Comparison of ENCODE assay signal across 24 mouse cellular contexts in the genomic region with DNA sequence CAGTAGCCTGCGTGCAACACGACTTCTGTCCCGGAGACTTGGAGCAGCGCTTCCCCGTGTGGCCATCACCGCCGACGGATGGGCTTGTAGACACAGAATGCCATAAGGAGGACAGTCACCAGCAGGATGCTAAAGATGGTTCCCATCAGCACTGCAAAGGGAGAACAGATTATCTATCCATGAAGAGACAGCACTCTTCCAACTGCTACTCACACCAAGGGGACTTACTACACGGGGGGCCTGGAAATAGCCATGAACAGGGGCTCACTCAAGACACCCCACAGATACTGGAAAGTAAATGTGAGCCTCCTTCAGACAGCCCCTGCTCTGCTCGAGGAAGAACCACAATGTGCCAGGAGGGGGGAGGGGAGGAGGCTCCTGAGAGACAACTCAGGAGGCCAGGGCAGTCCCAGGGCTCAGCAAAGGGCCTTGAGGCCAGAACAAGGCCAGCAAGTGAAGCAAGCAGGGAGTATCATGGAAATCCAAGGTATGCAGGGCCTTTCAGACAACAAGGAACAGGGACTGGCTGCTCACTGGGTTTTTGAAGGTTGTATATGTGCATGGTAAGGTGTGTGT. TPM values are rescaled to one million over a fixed set of nuclear protein-coding genes. Genes with fewer than 3 reads are reported as not detected.
DNase-seq lines count a peak whose midpoint lies in the region; ATAC-seq lines count a peak whose summit lies in the region.
"Had no signal": no experiment of that assay in that cellular context is flagged by ENCODE, and none has a peak within 500 bp of the region (broad histone marks: within the 10 kb centered on the region; RNA-seq: fewer than 3 reads in every experiment).

No protein-coding gene starts in this region.

- DNase-seq in heart, adult 11 months = peak; percentile 78
- no peak for DNase-seq in heart, postnatal 25 days (ENCODE audit: low spot score)
- peak; percentile 58 for DNase-seq in adipocyte (ENCODE audit: low spot score)
- no peak for DNase-seq in liver, embryonic 13.5 days
- no peak for DNase-seq in embryo, embryonic 11 days
- DNase-seq: cerebellum, postnatal 36 days; gastrocnemius, postnatal 10 days; heart, postnatal 4 days; lung, postnatal 10 days; right cerebral cortex, adult 18-20 months; thymus, postnatal 25 days had no signal

- WGBS in liver, embryonic 13.5 days (ENCODE audit: insufficient replicate concordance) = 70% methylated on average over 10 of the region's 10 CpGs

- no peak overlapping the region for H3K9ac ChIP-seq in liver, embryonic 13.5 days
- H3K9ac ChIP-seq: limb, embryonic 15.5 days; midbrain, embryonic 13.5 days; neural tube, embryonic 13.5 days; stomach, embryonic 15.5 days had no signal

- peak overlapping the region; percentile 65 for H3K27ac ChIP-seq in liver, embryonic 13.5 days
- H3K27ac ChIP-seq: forebrain, embryonic 10.5 days; limb, embryonic 15.5 days; midbrain, embryonic 13.5 days; neural tube, embryonic 13.5 days; stomach, embryonic 15.5 days had no signal

- H3K4me2 ChIP-seq in liver, embryonic 13.5 days = no peak overlapping the region
- H3K4me2 ChIP-seq: limb, embryonic 15.5 days; midbrain, embryonic 13.5 days; neural tube, embryonic 13.5 days; stomach, embryonic 15.5 days had no signal

- intact Hi-C loops in heart, postnatal 25 days (cut with DNase I) = loop anchor here (5.0 kb wide), 1 partner anchor 102 kb away; a partner anchor contains a TSS

- no peaks in the 10 kb centered on the region for H3K27me3 ChIP-seq in megakaryocyte, embryonic 14.5 days (replicated peaks)
- H3K27me3 ChIP-seq in liver, embryonic 13.5 days = no peaks in the 10 kb centered on the region
- H3K27me3 ChIP-seq: limb, embryonic 15.5 days; midbrain, embryonic 13.5 days; neural tube, embryonic 13.5 days; stomach, embryonic 15.5 days had no signal

- H3K9me3 ChIP-seq in megakaryocyte, embryonic 14.5 days = no peaks in the 10 kb centered on the region
- H3K9me3 ChIP-seq in liver, embryonic 13.5 days (replicated peaks) = no peaks in the 10 kb centered on the region
- H3K9me3 ChIP-seq: forebrain, embryonic 10.5 days; limb, embryonic 15.5 days; midbrain, embryonic 13.5 days; neural tube, embryonic 13.5 days; stomach, embryonic 15.5 days had no signal

- peaks cover 90% of the 10 kb centered on the region for H3K4me1 ChIP-seq in megakaryocyte, embryonic 14.5 days
- H3K4me1 ChIP-seq in liver, embryonic 13.5 days (replicated peaks) = peaks cover 91% of the 10 kb centered on the region

- H3K36me3 ChIP-seq in megakaryocyte, embryonic 14.5 days (replicated peaks; ENCODE audit: low read length) = peaks cover 48% of the 10 kb centered on the region
- peaks cover 27% of the 10 kb centered on the region for H3K36me3 ChIP-seq in liver, embryonic 13.5 days

- H3K4me3 ChIP-seq in megakaryocyte, embryonic 14.5 days (replicated peaks) = peak overlapping the region; percentile 33
- no peak overlapping the region for H3K4me3 ChIP-seq in liver, embryonic 13.5 days (replicated peaks)
- H3K4me3 ChIP-seq: forebrain, embryonic 10.5 days; limb, embryonic 15.5 days; midbrain, embryonic 13.5 days; neural tube, embryonic 13.5 days; stomach, embryonic 15.5 days had no signal

- ATAC-seq in megakaryocyte, adult 5-6 weeks (ENCODE audit: poor library complexity, severe bottlenecking) = no peak
- ATAC-seq in liver, embryonic 13.5 days (ENCODE audit: low read depth) = no peak
- ATAC-seq: midbrain, embryonic 13.5 days had no signal

RNA-seq across cellular contexts. Expression of a gene that starts 14.0 kb away (rescaled TPM):
- 1 to 10 TPM; 5.1 to 5.7 TPM for total RNA-seq in heart, postnatal 25 days (2021)
- 24.5 and 89.4 TPM in 2 replicates for polyA plus RNA-seq in megakaryocyte, embryonic 14.5 days (2012; ENCODE audit: insufficient read depth, low replicate concordance)
- total RNA-seq in megakaryocyte, adult 5-6 weeks (2015) = 30.6 and 45.3 TPM in 2 replicates
- total RNA-seq in megakaryocyte, adult 5-6 weeks (2017) = 19.1 and 24.0 TPM in 2 replicates
- 31.0 and 32.0 TPM in 2 replicates for polyA plus RNA-seq in liver, embryonic 13.5 days (2015; fragmentation: Nextera tagmentation; extraction: Ambion mirVana)

RNA-seq across cellular contexts. Expression of a gene that starts 34.0 kb away (rescaled TPM):
- 10 to 100 TPM; 29.1 to 37.9 TPM for total RNA-seq in heart, postnatal 25 days (2021)
- polyA plus RNA-seq in megakaryocyte, embryonic 14.5 days (2012; ENCODE audit: insufficient read depth, low replicate concordance) = 48.3 and 136 TPM in 2 replicates
- 93.8 and 97.0 TPM in 2 replicates for total RNA-seq in megakaryocyte, adult 5-6 weeks (2015)
- total RNA-seq in megakaryocyte, adult 5-6 weeks (2017) = 87.1 and 107 TPM in 2 replicates
- polyA plus RNA-seq in liver, embryonic 13.5 days (2015; fragmentation: Nextera tagmentation; extraction: Ambion mirVana) = 14.8 and 16.3 TPM in 2 replicates

RNA-seq across cellular contexts. Expression of a gene that starts 34.8 kb away (rescaled TPM):
- total RNA-seq in heart, postnatal 25 days (2021) = 10 to 100 TPM; 31.3 to 35.2 TPM
- 99.9 and 118 TPM in 2 replicates for polyA plus RNA-seq in megakaryocyte, embryonic 14.5 days (2012; ENCODE audit: insufficient read depth, low replicate concordance)
- total RNA-seq in megakaryocyte, adult 5-6 weeks (2015) = 169 and 170 TPM in 2 replicates
- total RNA-seq in megakaryocyte, adult 5-6 weeks (2017) = 204 and 225 TPM in 2 replicates
- polyA plus RNA-seq in liver, embryonic 13.5 days (2015; fragmentation: Nextera tagmentation; extraction: Ambion mirVana) = 43.3 and 49.0 TPM in 2 replicates

RNA-seq across cellular contexts. Expression of a gene that starts 44.2 kb away (rescaled TPM):
- not detected for total RNA-seq in heart, postnatal 25 days (2021)
- polyA plus RNA-seq in megakaryocyte, embryonic 14.5 days (2012; ENCODE audit: insufficient read depth, low replicate concordance) = 0.20 TPM in 1 of 2 replicates, not detected in the other
- total RNA-seq in megakaryocyte, adult 5-6 weeks (2015) = 0.16 and 0.30 TPM in 2 replicates
- total RNA-seq in megakaryocyte, adult 5-6 weeks (2017) = 0.24 and 0.84 TPM in 2 replicates
- polyA plus RNA-seq in liver, embryonic 13.5 days (2015; fragmentation: Nextera tagmentation; extraction: Ambion mirVana) = not detected in 2 replicates
- total RNA-seq: gastrocnemius, postnatal 10 days; heart, adult 8-10 months; heart, postnatal 4 days; layer of hippocampus, adult 18-20 months; left cerebral cortex, adult 8-10 months had no signal
- polyA plus RNA-seq: C2C12; embryonic facial prominence, embryonic 14.5 days; forebrain, embryonic 10.5 days; kidney, embryonic 16.5 days; limb, embryonic 15.5 days; midbrain, embryonic 13.5 days; neural tube, embryonic 13.5 days; stomach, embryonic 15.5 days had no signal

RNA-seq across cellular contexts. Expression of a gene that starts 49.2 kb away (rescaled TPM):
- not detected for total RNA-seq in heart, postnatal 25 days (2021)
- not detected in 2 replicates for polyA plus RNA-seq in megakaryocyte, embryonic 14.5 days (2012; ENCODE audit: insufficient read depth, low replicate concordance)
- total RNA-seq in megakaryocyte, adult 5-6 weeks (2015) = not detected in 2 replicates
- not detected in 2 replicates for total RNA-seq in megakaryocyte, adult 5-6 weeks (2017)
- polyA plus RNA-seq in liver, embryonic 13.5 days (2015; fragmentation: Nextera tagmentation; extraction: Ambion mirVana) = not detected in 2 replicates
- total RNA-seq: gastrocnemius, postnatal 10 days; heart, adult 8-10 months; heart, postnatal 4 days had no signal
- polyA plus RNA-seq: C2C12; kidney, embryonic 16.5 days had no signal

Comparison
In these comparisons a context has a peak if more than half of its experiments do, and no peak if none do; other contexts are left out.
1. DNase-seq: peak in heart, adult 11 months (single experiment) and adipocyte (single experiment); none in heart, postnatal 25 days (single experiment), liver, embryonic 13.5 days (single experiment) and embryo, embryonic 11 days (single experiment).
2. RNA of a gene that starts 34.8 kb away (total RNA-seq): 169 to 225 TPM in megakaryocyte, adult 5-6 weeks; 31.3 to 35.2 TPM in heart, postnatal 25 days; every median in the first group is over 4 times any median in the second.